Mouse (Mus musculus) ES-E14 (cell line): ENCODE measurements around the gene Evx2. TPM values are rescaled to one million over a fixed set of nuclear protein-coding genes. Genes with fewer than 3 reads are reported as not detected.

Source experiments
- DNase-seq: peaks from one replicate; pipeline ENCODE4 v3.0.0-alpha.2; 2013; ENCODE audit warnings: low read depth, low spot score
- H3K27ac ChIP-seq: 2 replicates; pipeline ENCODE4 v1.5.1; 2012; ENCODE audit warnings: low read depth, mild to moderate bottlenecking, low read length, moderate library complexity, mixed read lengths; ENCODE audit not compliant: poor library complexity, insufficient read depth, severe bottlenecking
- H3K36me3 ChIP-seq: 2 replicates; pipeline ENCODE4 v1.6.1; 2012; ENCODE audit warnings: mild to moderate bottlenecking, low read length, moderate library complexity, mixed read lengths; ENCODE audit not compliant: control insufficient read depth, poor library complexity, insufficient read depth, severe bottlenecking
- H3K4me1 ChIP-seq, 2 experiments: fragments of 150-350 bp in 1 of 2; sonication (generic) in 1 of 2; 2 replicates each; pipeline ENCODE4 v1.6.1; 2012; ENCODE audit warnings: low read length in 2 of 2, mild to moderate bottlenecking in 1 of 2, mixed read lengths in 1 of 2; ENCODE audit not compliant: control insufficient read depth in 2 of 2, insufficient read depth in 2 of 2, poor library complexity in 1 of 2
- H3K4me3 ChIP-seq, 2 experiments: fragments of 150-350 bp in 1 of 2; sonication (generic) in 1 of 2; 2 replicates each; pipeline ENCODE4 v1.5.1; 2012; ENCODE audit warnings: low read length in 2 of 2, low read depth in 1 of 2, mild to moderate bottlenecking in 1 of 2, mixed read lengths in 1 of 2; ENCODE audit not compliant: insufficient read depth in 1 of 2, poor library complexity in 1 of 2, severe bottlenecking in 1 of 2
- H3K9ac ChIP-seq: 2 replicates; pipeline ENCODE4 v1.6.1; 2012; ENCODE audit warnings: low read depth, mild to moderate bottlenecking, low read length, mixed read lengths; ENCODE audit not compliant: poor library complexity, insufficient read depth, severe bottlenecking
- H3K9me3 ChIP-seq: fragments of 150-350 bp; sonication (generic); 2 replicates; pipeline ENCODE4 v1.6.1; 2012; ENCODE audit warnings: low read depth, mild to moderate bottlenecking, low read length; ENCODE audit not compliant: control insufficient read depth, insufficient read depth
- CHD2 ChIP-seq: IDR thresholded peaks from 2 replicates; pipeline ENCODE4 v1.6.1; 2014; ENCODE audit warnings: mild to moderate bottlenecking, low read depth, low read length, inconsistent platforms
- HCFC1 ChIP-seq: IDR thresholded peaks from 2 replicates; pipeline ENCODE4 v1.6.1; 2012; ENCODE audit warnings: low read length, inconsistent platforms, borderline replicate concordance; ENCODE audit not compliant: insufficient read depth
- MAFK ChIP-seq: IDR thresholded peaks from 2 replicates; pipeline ENCODE4 v1.6.1; 2014; ENCODE audit warnings: mild to moderate bottlenecking, low read depth, low read length, inconsistent platforms; ENCODE audit not compliant: insufficient read depth
- ZC3H11A ChIP-seq: IDR thresholded peaks from 2 replicates; pipeline ENCODE4 v1.6.1; 2012; ENCODE audit warnings: low read depth, mild to moderate bottlenecking, inconsistent platforms, low read length, borderline replicate concordance
- ZNF384 ChIP-seq: IDR thresholded peaks from 2 replicates; pipeline ENCODE4 v1.6.1; 2012; ENCODE audit warnings: low read depth, low read length, inconsistent platforms
- in situ Hi-C, 2 experiments: fragments of 600-800 bp; cut with MboI; formaldehyde crosslinking; loops; one replicate each; pipeline ENCODE4 v1.15.1; 2025; ENCODE audit warnings: low sequenced_read_pairs in 2 of 2, inconsistent platforms in 1 of 2; ENCODE audit not compliant: unreplicated experiment in 2 of 2
- total RNA-seq: library from RNA; depleted of rRNA; stranded (reverse); fragments of 300-350 nt; gene quantifications from 2 replicates; pipeline ENCODE4 v1.2.3, GENCODE M21; 2012

Gene Evx2
- total RNA-seq, 1 experiment, result not detected

DNA sequence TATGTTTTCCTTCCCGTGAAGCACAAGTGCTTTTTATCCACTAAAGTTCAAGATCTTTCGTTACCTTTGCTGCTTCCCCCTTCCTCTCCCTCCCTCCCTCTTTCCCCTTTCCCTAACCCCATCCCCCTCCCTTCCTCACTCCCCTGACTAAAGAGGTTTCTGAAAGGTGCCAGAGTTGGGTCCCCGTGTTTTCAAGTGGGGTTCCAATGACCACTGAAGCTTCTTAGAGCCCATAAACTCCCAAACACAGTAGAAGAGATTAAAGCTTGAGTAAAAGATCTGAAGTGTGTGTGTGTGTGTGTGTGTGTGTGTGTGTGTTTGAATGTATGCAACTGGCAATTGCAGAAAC is 9.8 kb upstream of the Evx2 start:
- no peak overlapping the region for H3K4me3 ChIP-seq
- no peaks in the 10 kb centered on the region for H3K9me3 ChIP-seq
- H3K9ac ChIP-seq, result no peak overlapping the region
- DNase-seq, result no peak
- no peak overlapping the region for H3K27ac ChIP-seq
- in situ Hi-C loops, result loop anchor here (10.0 to 25.0 kb wide), 3 partner anchors 607 to 1394 kb away; partner anchors contain the start of gene Sp9 (in 1 of the 2)
- no peak for TF ChIP-seq MAFK
- TF ChIP-seq HCFC1, result no peak
- TF ChIP-seq CHD2, result no peak
- TF ChIP-seq ZC3H11A, result no peak
- no peak for TF ChIP-seq ZNF384
- no peaks in the 10 kb centered on the region for H3K36me3 ChIP-seq
- H3K4me1 ChIP-seq, result peaks cover 0 to 3% of the 10 kb centered on the region in 2 experiments; a peak in 1 of 4 replicates

DNA sequence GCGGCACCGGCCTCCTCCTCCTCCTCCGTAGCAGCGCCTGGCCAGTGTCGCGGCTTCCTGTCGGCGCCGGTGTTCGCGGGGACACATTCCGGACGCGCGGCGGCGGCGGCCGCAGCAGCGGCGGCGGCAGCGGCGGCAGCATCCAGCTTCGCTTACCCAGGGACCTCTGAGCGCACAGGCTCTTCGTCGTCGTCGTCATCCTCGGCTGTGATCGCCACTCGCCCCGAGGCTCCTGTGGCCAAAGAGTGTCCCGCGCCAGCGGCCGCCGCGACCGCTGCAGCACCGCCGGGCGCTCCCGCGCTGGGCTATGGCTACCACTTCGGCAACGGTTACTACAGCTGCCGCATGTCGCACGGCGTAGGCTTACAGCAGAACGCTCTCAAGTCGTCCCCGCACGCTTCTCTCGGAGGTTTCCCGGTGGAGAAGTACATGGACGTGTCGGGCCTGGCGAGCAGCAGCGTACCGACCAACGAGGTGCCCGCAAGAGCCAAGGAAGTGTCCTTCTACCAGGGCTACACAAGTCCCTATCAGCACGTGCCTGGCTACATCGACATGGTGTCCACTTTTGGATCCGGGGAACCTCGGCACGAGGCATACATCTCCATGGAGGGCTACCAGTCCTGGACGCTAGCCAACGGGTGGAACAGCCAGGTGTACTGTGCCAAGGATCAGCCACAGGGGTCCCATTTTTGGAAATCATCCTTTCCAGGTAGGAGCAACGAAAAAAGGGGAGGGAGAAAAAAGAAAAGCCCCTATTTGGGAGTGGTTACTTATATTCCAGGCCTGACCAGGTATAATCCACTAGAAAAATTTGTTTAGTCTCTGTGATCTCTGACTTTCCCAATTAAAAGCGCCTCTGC is 9.2 kb upstream of the Evx2 start:
- Histone ChIP-seq H3K4me1 (peaks cover 0 to 3% of the 10 kb centered on the region in 2 experiments; a peak in 1 of 4 replicates), H3K27ac (no peak overlapping the region), H3K4me3 (peak overlapping the region; percentile 39 to 65; a peak in 3 of 4 replicates), H3K36me3 (no peaks in the 10 kb centered on the region), H3K9ac (peak overlapping the region; percentile 68), H3K9me3 (no peaks in the 10 kb centered on the region)
- no peak for DNase-seq
- in situ Hi-C loops, result loop anchor here (10.0 to 25.0 kb wide), 3 partner anchors 606 to 1394 kb away; partner anchors contain the start of gene Sp9 (in 1 of the 2)
- TF ChIP-seq ZNF384 (no peak), MAFK (no peak), ZC3H11A (no peak), HCFC1 (no peak), CHD2 (no peak)

DNA sequence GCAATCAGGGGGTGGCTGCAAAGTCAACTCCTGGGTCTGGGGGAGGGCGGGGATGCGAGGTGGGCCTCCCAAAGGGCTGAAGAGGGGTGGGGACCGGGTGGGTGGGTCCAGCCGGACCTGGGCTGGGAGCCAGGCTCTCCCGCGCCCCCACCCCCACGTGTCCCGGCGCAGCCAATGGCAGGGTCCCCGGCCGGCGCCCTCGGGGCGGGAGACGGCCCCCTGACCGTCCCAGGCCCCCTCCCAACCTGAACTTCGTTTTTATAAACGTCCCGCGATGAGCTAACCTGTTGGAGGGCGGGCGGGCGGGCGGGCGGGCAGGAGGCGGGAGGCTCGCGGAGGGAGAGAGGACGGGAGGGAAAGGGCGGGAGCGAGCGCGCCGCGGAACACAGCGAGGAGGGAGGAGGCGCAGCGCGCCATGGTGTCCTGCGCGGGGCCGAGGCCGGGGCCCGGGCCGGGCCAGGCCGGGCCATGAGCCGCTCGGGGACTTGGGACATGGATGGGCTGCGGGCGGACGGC is 8.5 kb upstream of the Evx2 start, which contains the start of gene Hoxd13:
Gene Hoxd13, plus strand, starts transcription at position 469 of the 516 bp plus-strand sequence.
- TF ChIP-seq CHD2 (no peak), HCFC1 (no peak), ZC3H11A (no peak), MAFK (no peak), ZNF384 (no peak)
- no peak for DNase-seq
- H3K27ac ChIP-seq, result no peak within 1 kb of the TSS
- in situ Hi-C loops, result loop anchor here (10.0 to 25.0 kb wide), 3 partner anchors 606 to 1393 kb away; partner anchors contain the start of gene Sp9 (in 1 of the 2)
- no peaks in the 10 kb centered on the region for H3K9me3 ChIP-seq
- H3K9ac ChIP-seq, result peak within 1 kb of the TSS; percentile 68
- H3K4me1 ChIP-seq, result peaks cover 0 to 3% of the 10 kb centered on the region in 2 experiments; a peak in 1 of 4 replicates
- peak within 1 kb of the TSS; percentile 39 to 65; a peak in 3 of 4 replicates for H3K4me3 ChIP-seq
- H3K36me3 ChIP-seq, result no peaks in the 10 kb centered on the region

DNA sequence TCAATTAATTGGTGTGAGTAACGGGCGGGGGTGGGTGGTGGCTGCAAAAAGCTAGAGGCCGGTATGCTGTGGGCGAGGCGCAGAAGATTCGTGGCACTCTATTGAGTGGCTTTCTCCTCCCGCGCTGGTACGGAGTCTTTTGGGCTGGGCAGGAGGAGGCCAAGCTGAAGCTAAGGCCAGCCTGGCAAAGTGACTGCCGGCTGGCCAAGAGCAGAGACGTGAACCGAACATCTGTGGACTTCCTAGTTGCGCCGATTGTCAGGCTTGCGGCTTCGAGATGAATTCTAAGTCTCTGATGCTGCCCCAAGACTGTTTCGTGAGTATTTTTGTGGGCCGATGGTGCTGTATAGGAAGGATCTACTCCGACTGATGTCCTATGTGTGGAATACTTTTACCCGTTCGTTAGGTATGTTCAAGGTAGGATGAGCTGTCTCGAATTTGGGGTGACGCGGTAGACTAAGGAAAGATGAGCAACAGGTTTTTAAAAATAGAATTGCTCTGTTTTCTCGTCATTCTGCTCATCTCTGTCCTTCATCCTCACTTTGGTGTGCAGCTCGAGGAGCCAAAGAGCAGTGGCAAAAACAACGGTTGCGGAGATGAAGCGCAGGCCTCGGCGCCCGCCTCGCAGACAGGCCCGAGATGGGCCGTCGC is 8.0 kb upstream of the Evx2 start:
- DNase-seq, result no peak
- TF ChIP-seq CHD2, result no peak
- TF ChIP-seq ZNF384, result no peak
- TF ChIP-seq MAFK, result no peak
- no peak for TF ChIP-seq ZC3H11A
- no peak for TF ChIP-seq HCFC1

More for the DNA sequence above, 8.0 kb upstream of the Evx2 start:
- Histone ChIP-seq H3K36me3 (no peaks in the 10 kb centered on the region), H3K4me3 (0 out of 4 replicates have a peak overlapping the region, but pooled peaks of 1 of the 2 experiments have one; percentile 10), H3K9me3 (no peaks in the 10 kb centered on the region), H3K27ac (no peak overlapping the region), H3K9ac (no peak overlapping the region), H3K4me1 (peaks cover 0 to 3% of the 10 kb centered on the region in 2 experiments; a peak in 1 of 4 replicates)
- in situ Hi-C loops, result loop anchor here (10.0 to 25.0 kb wide), 3 partner anchors 605 to 1393 kb away; partner anchors contain the start of gene Sp9 (in 1 of the 2)
